11 mouse cellular contexts compared by ENCODE assay signal in the genomic region with DNA sequence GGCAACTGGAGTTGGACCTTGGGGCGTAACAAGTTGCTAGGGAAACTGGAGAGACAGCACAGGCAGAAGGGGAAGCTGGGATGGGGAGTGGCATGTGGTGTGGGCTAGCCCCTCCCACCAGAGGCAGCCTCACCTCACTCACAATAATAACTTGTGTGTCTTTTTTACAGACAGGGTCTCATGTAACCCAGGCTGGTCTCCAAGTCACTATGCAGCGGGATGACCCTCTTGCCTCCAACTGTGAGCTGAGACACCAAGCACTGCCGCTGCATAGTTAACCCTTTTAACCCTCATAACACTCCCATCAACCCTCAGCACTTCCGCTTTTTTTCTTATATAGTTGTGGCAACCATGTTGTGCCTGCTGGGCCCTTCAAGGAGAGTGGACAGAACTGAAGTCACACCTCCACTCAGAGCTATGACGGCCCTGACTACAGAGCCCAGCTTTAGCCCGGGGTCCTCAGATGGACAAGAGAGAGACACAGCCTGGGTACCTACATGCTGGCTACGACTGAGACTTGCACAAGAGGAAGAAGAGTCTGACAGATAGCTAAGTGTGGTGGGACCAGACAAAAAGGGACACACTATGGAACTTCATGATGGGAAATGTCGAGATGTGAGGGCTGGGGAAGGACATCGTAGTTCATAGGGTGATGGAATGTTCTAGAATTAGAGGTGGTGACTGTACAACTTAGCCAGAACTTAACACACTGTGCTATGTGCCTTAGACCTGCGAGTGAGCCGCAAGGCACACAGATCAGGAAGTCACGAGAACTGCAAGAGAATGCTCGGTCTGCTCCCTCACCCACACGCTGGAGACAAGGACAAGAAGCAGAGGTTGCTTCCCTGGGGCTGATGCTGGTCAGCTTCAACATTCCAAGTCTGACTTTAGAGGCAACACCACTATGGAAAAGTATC. TPM values are rescaled to one million over a fixed set of nuclear protein-coding genes. Genes with fewer than 3 reads are reported as not detected.
DNase-seq lines count a peak whose midpoint lies in the region; ATAC-seq and TF ChIP-seq lines count a peak whose summit lies in the region.
"Had no signal": no experiment of that assay in that cellular context is flagged by ENCODE, and none has a peak within 500 bp of the region (broad histone marks: within the 10 kb centered on the region; RNA-seq: fewer than 3 reads in every experiment).

No protein-coding gene starts in this region.

- peaks cover 7% of the 10 kb centered on the region; the same call in 1 of the 2 replicates for H3K79me2 ChIP-seq in CH12.LX (replicated peaks; ENCODE audit: control insufficient read depth, extremely low read depth, insufficient read depth, poor library complexity, severe bottlenecking)

- H3K9ac ChIP-seq in kidney, embryonic 16.5 days (replicated peaks; ENCODE audit: low read length) = peak overlapping the region; percentile 2; the same call in 1 of the 2 replicates
- H3K9ac ChIP-seq in CH12.LX (ENCODE audit: insufficient read depth, low read depth) = peak overlapping the region; percentile 61
- H3K9ac ChIP-seq: forebrain, embryonic 15.5 days had no signal

- no peak overlapping the region for H3K27ac ChIP-seq in kidney, embryonic 16.5 days (ENCODE audit: low read length)
- H3K27ac ChIP-seq in CH12.LX (ENCODE audit: insufficient read depth, low read depth) = peak overlapping the region; percentile 100
- H3K27ac ChIP-seq: forebrain, embryonic 15.5 days had no signal

- DNase-seq in kidney, postnatal 36 days = no peak
- peak; percentile 76 for DNase-seq in CH12.LX (ENCODE audit: extremely low read depth)
- DNase-seq in yolk sac, embryonic 10.5 days (ENCODE audit: low spot score) = no peak
- no peak for DNase-seq in cerebellum, postnatal 14 days
- no peak for DNase-seq in left cerebral cortex, adult 11 months (ENCODE audit: low spot score)
- DNase-seq: cerebellum, adult 9-10 months had no signal

- no peak overlapping the region for H3K4me2 ChIP-seq in kidney, embryonic 16.5 days (replicated peaks; ENCODE audit: low read depth, low read length)
- H3K4me2 ChIP-seq in CH12.LX (ENCODE audit: insufficient read depth, low read depth, poor library complexity, severe bottlenecking) = peak overlapping the region; percentile 91
- H3K4me2 ChIP-seq: forebrain, embryonic 15.5 days had no signal

- in situ Hi-C loops in CH12.LX (cut with MboI; ENCODE audit: low pct_ligation_motif_present, low pct_unique_long_range_greater_than_20kb, low sequenced_read_pairs) = loop anchor here (25.0 kb wide), 1 partner anchor 255 kb away; a partner anchor contains a TSS

- TF ChIP-seq EP300 in CH12.LX (IDR thresholded peaks at IDR 0.05; ENCODE audit: low read length) = no peak

- no peak overlapping the region for H3K4me3 ChIP-seq in kidney, embryonic 16.5 days (ENCODE audit: low read length)
- H3K4me3 ChIP-seq in CH12.LX (replicated peaks in 1 of 3; ENCODE audit: low read depth in 2 of 3, low read length in 2 of 3, poor library complexity in 1 of 3) = peak overlapping the region; percentile 35 to 56 (median 49)
- H3K4me3 ChIP-seq in megakaryocyte, embryonic 14.5 days (replicated peaks) = peak overlapping the region; percentile 81
- H3K4me3 ChIP-seq: forebrain, embryonic 15.5 days; myocyte had no signal

- peak; percentile 45 for TF ChIP-seq POLR2A in CH12.LX (IDR thresholded peaks at IDR 0.05; ENCODE audit: low read depth, low read length)

- ATAC-seq in kidney, embryonic 16.5 days (ENCODE audit: low FRiP score, low TSS enrichment) = no peak
- peak; percentile 53 for ATAC-seq in erythroid progenitor cell, adult 5-6 weeks (replicated peaks; ENCODE audit: low FRiP score, poor library complexity, severe bottlenecking)
- ATAC-seq: forebrain, embryonic 15.5 days had no signal

- dilution Hi-C loops in CH12.LX (cut with MboI; ENCODE audit: extremely low pct_ligation_motif_present, extremely low pct_unique_long_range_greater_than_20kb, low sequenced_read_pairs) = no loop called here

- H3K27me3 ChIP-seq in kidney, embryonic 16.5 days (ENCODE audit: insufficient read depth, low read length) = no peaks in the 10 kb centered on the region
- H3K27me3 ChIP-seq in CH12.LX (replicated peaks) = no peaks in the 10 kb centered on the region
- no peaks in the 10 kb centered on the region for H3K27me3 ChIP-seq in megakaryocyte, embryonic 14.5 days (replicated peaks)
- H3K27me3 ChIP-seq: forebrain, embryonic 15.5 days had no signal

- H3K9me3 ChIP-seq in kidney, embryonic 16.5 days (ENCODE audit: low read length) = no peaks in the 10 kb centered on the region
- H3K9me3 ChIP-seq in CH12.LX (replicated peaks; ENCODE audit: low read length) = no peaks in the 10 kb centered on the region
- no peaks in the 10 kb centered on the region for H3K9me3 ChIP-seq in megakaryocyte, embryonic 14.5 days
- H3K9me3 ChIP-seq: forebrain, embryonic 15.5 days had no signal

- peaks cover 19% of the 10 kb centered on the region for H3K36me3 ChIP-seq in kidney, embryonic 16.5 days (ENCODE audit: insufficient read depth, low read length)
- H3K36me3 ChIP-seq in CH12.LX (replicated peaks in 1 of 2; ENCODE audit: control insufficient read depth in 1 of 2, insufficient read depth in 1 of 2, low read length in 1 of 2) = peaks cover 26 to 48% of the 10 kb centered on the region in 2 experiments
- H3K36me3 ChIP-seq in megakaryocyte, embryonic 14.5 days (replicated peaks; ENCODE audit: low read length) = peaks cover 84% of the 10 kb centered on the region

- 75% methylated on average over 14 of the region's 14 CpGs for WGBS in kidney, embryonic 16.5 days

- peaks cover 21% of the 10 kb centered on the region for H3K4me1 ChIP-seq in kidney, embryonic 16.5 days (ENCODE audit: insufficient read depth, low read length)
- peaks cover 38 to 79% of the 10 kb centered on the region in 2 experiments for H3K4me1 ChIP-seq in CH12.LX (ENCODE audit: control insufficient read depth in 1 of 2, insufficient read depth in 2 of 2)
- peaks cover 85% of the 10 kb centered on the region for H3K4me1 ChIP-seq in megakaryocyte, embryonic 14.5 days
- H3K4me1 ChIP-seq: forebrain, embryonic 15.5 days had no signal

- no peak for TF ChIP-seq CTCF in CH12.LX (conservative IDR thresholded peaks at IDR 0.05 in 1 of 2, IDR thresholded peaks at IDR 0.05 in 1 of 2; ENCODE audit: low read depth in 2 of 2, low read length in 2 of 2)

- no peak for TF ChIP-seq RAD21 in CH12.LX (IDR thresholded peaks at IDR 0.05; ENCODE audit: low read depth, low read length)

TF ChIP-seq in CH12.LX, 34 proteins besides CTCF, POLR2A, EP300 and RAD21 (continues in another document):
- TF ChIP-seq MXI1 (IDR thresholded peaks at IDR 0.05; ENCODE audit: low read depth, low read length) = peak; percentile 47; the same call in 1 of the 2 replicates
- peak; percentile 6; the same call in 1 of the 2 replicates for TF ChIP-seq ETS1 (conservative IDR thresholded peaks at IDR 0.05; ENCODE audit: low read depth, low read length)
- TF ChIP-seq MAZ (IDR thresholded peaks at IDR 0.05; ENCODE audit: low read depth, low read length) = no peak
- peak; percentile 40 for TF ChIP-seq IRF4 (IDR thresholded peaks at IDR 0.05; ENCODE audit: low read depth, low read length)

RNA-seq across cellular contexts. Expression of a gene that starts 9.3 kb away (rescaled TPM):
- 43.1 and 43.2 TPM in 2 replicates for polyA plus RNA-seq in kidney, embryonic 16.5 days (2015; fragmentation: Nextera tagmentation; extraction: Ambion mirVana)
- total RNA-seq in CH12.LX (2012; rRNA removed) = 56.9 and 71.7 TPM in 2 replicates
- total RNA-seq in CH12.LX (2014; rRNA removed) = 65.2 and 71.4 TPM in 2 replicates
- 75.0 and 84.2 TPM in 2 replicates for polyA plus RNA-seq in CH12.LX (2012; ENCODE audit: insufficient read length, low read depth)
- total RNA-seq in erythroid progenitor cell, adult 5-6 weeks (2015; ENCODE audit: low replicate concordance) = 19.5 and 32.3 TPM in 2 replicates
- 9.0 and 25.7 TPM in 2 replicates for total RNA-seq in erythroid progenitor cell, adult 5-6 weeks (2017; ENCODE audit: low replicate concordance)
- 61.8 and 135 TPM in 2 replicates for polyA plus RNA-seq in megakaryocyte, embryonic 14.5 days (2012; ENCODE audit: insufficient read depth, low replicate concordance)

RNA-seq across cellular contexts. Expression of a gene that starts 9.5 kb away (rescaled TPM):
- 23.3 and 23.8 TPM in 2 replicates for polyA plus RNA-seq in kidney, embryonic 16.5 days (2015; fragmentation: Nextera tagmentation; extraction: Ambion mirVana)
- 8.1 and 9.6 TPM in 2 replicates for total RNA-seq in CH12.LX (2012; rRNA removed)
- 2.7 and 4.3 TPM in 2 replicates for total RNA-seq in CH12.LX (2014; rRNA removed)
- 5.9 TPM in 2 replicates for polyA plus RNA-seq in CH12.LX (2012; ENCODE audit: insufficient read length, low read depth)
- 21.4 and 36.4 TPM in 2 replicates for total RNA-seq in erythroid progenitor cell, adult 5-6 weeks (2015; ENCODE audit: low replicate concordance)
- total RNA-seq in erythroid progenitor cell, adult 5-6 weeks (2017; ENCODE audit: low replicate concordance) = 3.3 and 3.8 TPM in 2 replicates
- polyA plus RNA-seq in megakaryocyte, embryonic 14.5 days (2012; ENCODE audit: insufficient read depth, low replicate concordance) = 19.4 and 27.8 TPM in 2 replicates

RNA-seq across cellular contexts. Expression of a gene that starts 14.6 kb away (rescaled TPM):
- 71.1 and 108 TPM in 2 replicates for polyA plus RNA-seq in kidney, embryonic 16.5 days (2015; fragmentation: Nextera tagmentation; extraction: Ambion mirVana)
- total RNA-seq in CH12.LX (2012; rRNA removed) = 91.5 and 110 TPM in 2 replicates
- total RNA-seq in CH12.LX (2014; rRNA removed) = 121 and 138 TPM in 2 replicates
- 175 and 199 TPM in 2 replicates for polyA plus RNA-seq in CH12.LX (2012; ENCODE audit: insufficient read length, low read depth)
- 78.2 and 83.0 TPM in 2 replicates for total RNA-seq in erythroid progenitor cell, adult 5-6 weeks (2015; ENCODE audit: low replicate concordance)
- 49.4 and 67.6 TPM in 2 replicates for total RNA-seq in erythroid progenitor cell, adult 5-6 weeks (2017; ENCODE audit: low replicate concordance)
- 472 and 996 TPM in 2 replicates for polyA plus RNA-seq in megakaryocyte, embryonic 14.5 days (2012; ENCODE audit: insufficient read depth, low replicate concordance)

RNA-seq across cellular contexts. Expression of a gene that starts 35.6 kb away (rescaled TPM):
- polyA plus RNA-seq in kidney, embryonic 16.5 days (2015; fragmentation: Nextera tagmentation; extraction: Ambion mirVana) = 21.0 and 74.8 TPM in 2 replicates
- total RNA-seq in CH12.LX (2012; rRNA removed) (19.3 and 26.2 TPM in 2 replicates), CH12.LX (2014; rRNA removed) (10.0 and 11.1 TPM in 2 replicates)
- polyA plus RNA-seq in CH12.LX (2012; ENCODE audit: insufficient read length, low read depth) = 18.8 and 19.4 TPM in 2 replicates
- total RNA-seq in erythroid progenitor cell, adult 5-6 weeks (2015; ENCODE audit: low replicate concordance) = 2.9 and 3.8 TPM in 2 replicates
- total RNA-seq in erythroid progenitor cell, adult 5-6 weeks (2017; ENCODE audit: low replicate concordance) = 9.2 and 25.3 TPM in 2 replicates
- 91.6 and 121 TPM in 2 replicates for polyA plus RNA-seq in megakaryocyte, embryonic 14.5 days (2012; ENCODE audit: insufficient read depth, low replicate concordance)

RNA-seq across cellular contexts. Expression of a gene that starts 49.6 kb away (rescaled TPM):
- polyA plus RNA-seq in kidney, embryonic 16.5 days (2015; fragmentation: Nextera tagmentation; extraction: Ambion mirVana) = 67.7 and 68.8 TPM in 2 replicates
- 48.1 and 49.4 TPM in 2 replicates for total RNA-seq in CH12.LX (2012; rRNA removed)
- total RNA-seq in CH12.LX (2014; rRNA removed) = 24.2 and 28.4 TPM in 2 replicates
- 46.5 and 57.0 TPM in 2 replicates for polyA plus RNA-seq in CH12.LX (2012; ENCODE audit: insufficient read length, low read depth)
- 42.8 and 69.6 TPM in 2 replicates for total RNA-seq in erythroid progenitor cell, adult 5-6 weeks (2015; ENCODE audit: low replicate concordance)
- 66.0 and 111 TPM in 2 replicates for total RNA-seq in erythroid progenitor cell, adult 5-6 weeks (2017; ENCODE audit: low replicate concordance)
- polyA plus RNA-seq in megakaryocyte, embryonic 14.5 days (2012; ENCODE audit: insufficient read depth, low replicate concordance) = 10.9 and 24.8 TPM in 2 replicates
